Mouse (Mus musculus): Measurements from ENCODE around the gene Slc27a1. TPM values are rescaled to one million over a fixed set of nuclear protein-coding genes. Genes with fewer than 3 reads are reported as not detected.

Gene Slc27a1
- polyA plus RNA-seq, 1 experiment, result 130 TPM

- no peak for DNase-seq (ENCODE audit: low read depth)
- TF ChIP-seq POLR2A (IDR thresholded peaks at IDR 0.05; ENCODE audit: borderline replicate concordance, extremely low read depth, insufficient read depth, insufficient read length, poor library complexity, severe bottlenecking) (no peak), CTCF (IDR thresholded peaks at IDR 0.05; ENCODE audit: borderline replicate concordance, extremely low read depth, insufficient read depth, insufficient read length) (no peak)
These were observed 59.9 kb downstream of the Slc27a1 start for GRCm38 (mm10) chr8:71628396-71629095.

DNA sequence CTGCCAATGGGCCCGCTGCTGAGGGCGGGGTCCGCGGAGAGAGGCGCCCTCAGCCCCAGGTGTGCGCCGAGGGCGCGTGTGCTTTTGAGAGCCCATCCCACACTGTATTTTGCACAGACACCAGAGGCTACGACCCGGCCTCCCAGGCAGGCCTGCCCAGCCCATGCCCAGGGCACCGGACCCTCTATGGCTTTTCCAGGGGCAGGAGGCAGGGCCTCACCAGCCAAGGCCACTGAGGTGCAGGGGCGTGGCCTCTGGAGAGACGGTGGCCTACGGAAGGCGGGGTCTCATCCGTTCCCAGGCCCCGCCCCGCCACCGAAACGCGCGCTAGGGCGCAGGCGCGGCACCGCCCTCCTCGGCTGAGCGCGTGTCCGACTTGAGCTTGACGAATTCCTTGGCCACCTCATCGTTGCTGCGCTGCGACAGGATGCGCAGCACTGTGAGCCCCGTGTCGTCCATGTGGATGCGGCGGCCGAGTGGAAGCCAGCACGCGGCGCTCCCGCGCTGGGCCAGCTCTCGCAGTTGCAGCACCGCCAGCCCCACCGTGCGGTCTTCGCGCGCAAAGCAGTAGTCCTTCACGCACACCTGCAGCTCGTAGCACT is 60.5 kb downstream of the Slc27a1 start:
- DNase-seq (ENCODE audit: low read depth), result peak; percentile 96
- TF ChIP-seq POLR2A (IDR thresholded peaks at IDR 0.05; ENCODE audit: borderline replicate concordance, extremely low read depth, insufficient read depth, insufficient read length, poor library complexity, severe bottlenecking) (0 out of 2 replicates have a peak, but pooled peaks have one; percentile 29), CTCF (IDR thresholded peaks at IDR 0.05; ENCODE audit: borderline replicate concordance, extremely low read depth, insufficient read depth, insufficient read length) (peak; percentile 47; the same call in 1 of the 2 replicates)

GRCm38 (mm10) chr8:71629781-71630212 is 61.1 kb downstream of the Slc27a1 start:
- peak; percentile 56 for DNase-seq (ENCODE audit: low read depth)
- TF ChIP-seq CTCF (IDR thresholded peaks at IDR 0.05; ENCODE audit: borderline replicate concordance, extremely low read depth, insufficient read depth, insufficient read length) (no peak), POLR2A (IDR thresholded peaks at IDR 0.05; ENCODE audit: borderline replicate concordance, extremely low read depth, insufficient read depth, insufficient read length, poor library complexity, severe bottlenecking) (no peak)

DNA sequence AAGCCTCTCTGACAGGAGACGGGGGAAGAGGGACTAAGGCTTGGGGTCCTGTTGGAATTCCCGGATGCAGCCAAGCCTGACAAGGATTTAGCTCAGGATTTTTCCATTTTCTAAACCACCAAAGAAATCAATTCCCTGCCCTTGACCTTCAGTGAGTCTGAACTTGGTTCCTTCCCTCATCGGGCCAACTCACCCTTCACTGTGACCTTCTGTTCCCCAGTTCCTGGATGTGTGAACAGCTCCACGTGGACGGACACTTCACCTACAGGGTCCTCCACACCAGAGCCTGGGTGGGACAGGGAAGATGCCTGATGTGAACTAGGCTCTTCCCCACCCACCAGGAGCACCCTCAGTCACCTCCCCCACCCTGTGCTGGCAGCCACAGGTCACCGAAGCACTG is 62.1 kb downstream of the Slc27a1 start:
- DNase-seq (ENCODE audit: low read depth), result no peak
- TF ChIP-seq POLR2A (IDR thresholded peaks at IDR 0.05; ENCODE audit: borderline replicate concordance, extremely low read depth, insufficient read depth, insufficient read length, poor library complexity, severe bottlenecking) (no peak), CTCF (IDR thresholded peaks at IDR 0.05; ENCODE audit: borderline replicate concordance, extremely low read depth, insufficient read depth, insufficient read length) (no peak)

DNA sequence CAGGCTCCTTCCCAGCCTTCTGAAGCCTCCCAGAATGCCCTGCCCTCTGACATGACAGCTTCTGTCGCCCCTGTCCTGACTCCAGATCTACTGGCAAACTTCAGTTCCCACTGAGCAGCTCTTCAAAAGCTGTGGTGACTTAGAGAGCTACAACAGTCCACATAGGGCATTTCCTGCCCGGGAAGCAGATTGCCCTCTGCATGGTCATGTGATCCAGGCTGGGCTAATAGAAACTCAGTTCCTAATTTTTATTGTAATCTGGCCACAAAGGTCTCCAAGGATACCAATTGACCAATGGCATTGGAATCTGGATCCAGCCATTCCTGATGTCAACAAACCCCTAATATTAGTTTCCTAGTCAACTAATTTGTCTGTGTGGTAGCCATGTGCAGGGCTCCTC is 63.2 kb downstream of the Slc27a1 start:
- DNase-seq (ENCODE audit: low read depth), result no peak
- TF ChIP-seq POLR2A (IDR thresholded peaks at IDR 0.05; ENCODE audit: borderline replicate concordance, extremely low read depth, insufficient read depth, insufficient read length, poor library complexity, severe bottlenecking), result no peak

DNA sequence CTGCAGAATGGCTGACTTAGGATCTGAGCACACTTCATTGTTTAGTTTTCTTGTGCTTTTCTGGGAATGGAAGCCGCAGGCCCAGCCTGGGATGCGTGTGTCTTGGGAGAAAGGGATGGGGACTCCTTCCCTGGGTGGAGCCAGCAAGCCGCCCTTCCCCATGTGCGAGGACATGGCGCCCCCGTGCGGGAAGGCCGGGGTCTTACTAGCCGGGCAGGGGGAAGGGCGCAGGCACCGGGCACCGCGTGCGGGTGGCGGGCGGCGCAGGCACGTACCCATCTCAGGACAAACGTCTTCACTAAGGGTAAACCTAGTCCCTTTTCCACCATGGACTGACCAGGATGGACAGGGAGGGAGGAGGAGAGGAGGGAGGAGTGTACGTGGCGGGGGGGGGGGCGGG is 64.5 kb downstream of the Slc27a1 start:
- TF ChIP-seq POLR2A (IDR thresholded peaks at IDR 0.05; ENCODE audit: borderline replicate concordance, extremely low read depth, insufficient read depth, insufficient read length, poor library complexity, severe bottlenecking) (no peak), CTCF (IDR thresholded peaks at IDR 0.05; ENCODE audit: borderline replicate concordance, extremely low read depth, insufficient read depth, insufficient read length) (peak; percentile 20; the same call in 1 of the 2 replicates)
- peak; percentile 23 for DNase-seq (ENCODE audit: low read depth)

GRCm38 (mm10) chr8:71633981-71634667 is 65.4 kb downstream of the Slc27a1 start:
- peak; percentile 87 for DNase-seq (ENCODE audit: low read depth)
- no peak for TF ChIP-seq CTCF (IDR thresholded peaks at IDR 0.05; ENCODE audit: borderline replicate concordance, extremely low read depth, insufficient read depth, insufficient read length)
- TF ChIP-seq POLR2A (IDR thresholded peaks at IDR 0.05; ENCODE audit: borderline replicate concordance, extremely low read depth, insufficient read depth, insufficient read length, poor library complexity, severe bottlenecking), result no peak

Other genes with a start within 250 kb of the Slc27a1 start
- gene Use1, start 202.0 kb upstream of the Slc27a1 start, polyA plus RNA-seq (2012; rRNA removed), result 155 and 176 TPM in 2 replicates
- 5.4 and 6.0 TPM in 2 replicates for gene Ocel1, start 197.6 kb upstream of the Slc27a1 start, polyA plus RNA-seq (2012; rRNA removed)
- gene Nr2f6, start 186.9 kb upstream of the Slc27a1 start, polyA plus RNA-seq (2012; rRNA removed), result 59.4 and 61.5 TPM in 2 replicates
- 8.7 and 9.4 TPM in 2 replicates for gene Ushbp1, start 173.1 kb upstream of the Slc27a1 start, polyA plus RNA-seq (2012; rRNA removed)
- gene Babam1, start 172.0 kb upstream of the Slc27a1 start, polyA plus RNA-seq (2012; rRNA removed), result 115 and 119 TPM in 2 replicates
- 12.1 and 29.4 TPM in 2 replicates for gene Ankle1, start 162.9 kb upstream of the Slc27a1 start, polyA plus RNA-seq (2012; rRNA removed)
- gene Abhd8, start 105.2 kb upstream of the Slc27a1 start, polyA plus RNA-seq (2012; rRNA removed), result 163 and 168 TPM in 2 replicates
- 94.8 and 124 TPM in 2 replicates for gene Mrpl34, start 103.9 kb upstream of the Slc27a1 start, polyA plus RNA-seq (2012; rRNA removed)
- 206 and 229 TPM in 2 replicates for gene Dda1, start 99.7 kb upstream of the Slc27a1 start, polyA plus RNA-seq (2012; rRNA removed)
- gene Ano8, start 82.9 kb upstream of the Slc27a1 start, polyA plus RNA-seq (2012; rRNA removed), result 124 and 153 TPM in 2 replicates
- 25.5 and 34.2 TPM in 2 replicates for gene Gtpbp3, start 80.8 kb upstream of the Slc27a1 start, polyA plus RNA-seq (2012; rRNA removed)
- gene Plvap, start 57.1 kb upstream of the Slc27a1 start, polyA plus RNA-seq (2012; rRNA removed), result 10.1 and 13.0 TPM in 2 replicates
- gene Ccdc194, start 43.2 kb upstream of the Slc27a1 start, polyA plus RNA-seq (2012; rRNA removed), result 0.11 and 0.56 TPM in 2 replicates
- 11.4 and 18.1 TPM in 2 replicates for gene Bst2, start 31.4 kb upstream of the Slc27a1 start, polyA plus RNA-seq (2012; rRNA removed)
- gene Mvb12a, start 26.0 kb upstream of the Slc27a1 start, polyA plus RNA-seq (2012; rRNA removed), result 74.0 and 112 TPM in 2 replicates
- gene Tmem221, start 10.0 kb upstream of the Slc27a1 start, polyA plus RNA-seq (2012; rRNA removed), result 0.07 and 0.16 TPM in 2 replicates
- not detected in 2 replicates for gene Nxnl1, start 2.3 kb upstream of the Slc27a1 start, polyA plus RNA-seq (2012; rRNA removed)
- 113 and 128 TPM in 2 replicates for gene Pgls, start 23.3 kb downstream of the Slc27a1 start, polyA plus RNA-seq (2012; rRNA removed)
- 7.7 and 8.7 TPM in 2 replicates for gene Fam129c, start 28.8 kb downstream of the Slc27a1 start, polyA plus RNA-seq (2012; rRNA removed)
- 128 and 150 TPM in 2 replicates for gene Colgalt1, start 42.1 kb downstream of the Slc27a1 start, polyA plus RNA-seq (2012; rRNA removed)
- gene Unc13a, start 102.9 kb downstream of the Slc27a1 start, polyA plus RNA-seq (2012; rRNA removed), result 84.9 and 86.4 TPM in 2 replicates
- 3.7 and 5.1 TPM in 2 replicates for gene Jak3, start 107.4 kb downstream of the Slc27a1 start, polyA plus RNA-seq (2012; rRNA removed)
- gene Insl3, start 120.3 kb downstream of the Slc27a1 start, polyA plus RNA-seq (2012; rRNA removed), result 0.60 and 1.1 TPM in 2 replicates
- 0.45 and 0.46 TPM in 2 replicates for gene B3gnt3, start 132.9 kb downstream of the Slc27a1 start, polyA plus RNA-seq (2012; rRNA removed)
- gene Fcho1, start 156.8 kb downstream of the Slc27a1 start, polyA plus RNA-seq (2012; rRNA removed), result 146 and 203 TPM in 2 replicates